Mouse (Mus musculus) T-cell, adult 2 months (primary cell): ENCODE data around the gene Sohlh1.

Experiments used
- DNase-seq: peaks from one replicate; pipeline ENCODE4 v3.0.0; 2022; ENCODE audit warnings: low spot score

Sohlh1 gene

DNA sequence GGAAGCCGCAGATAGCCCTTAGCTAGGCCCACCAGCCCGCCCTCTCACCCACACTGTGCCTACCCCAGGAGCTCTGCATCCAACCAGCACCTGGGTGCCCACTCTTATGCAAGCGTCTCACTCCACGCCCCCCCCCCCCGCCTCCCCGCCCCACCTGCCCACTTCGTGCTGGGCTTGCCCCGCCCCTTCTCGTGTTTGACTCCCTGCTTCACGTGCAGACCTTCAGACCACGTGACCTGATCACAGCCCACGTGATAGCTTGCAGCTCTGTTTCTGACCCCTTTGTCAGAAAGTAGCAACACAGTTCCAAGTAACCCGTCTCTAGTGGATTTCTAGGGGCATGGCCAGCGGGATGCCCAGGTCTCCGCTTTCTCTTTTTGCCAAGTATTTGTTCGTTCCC, at the start of gene Sohlh1:
Gene Sohlh1, minus strand, starts transcription at position 23 of the 400 bp plus-strand sequence.
- no peak for DNase-seq

DNA sequence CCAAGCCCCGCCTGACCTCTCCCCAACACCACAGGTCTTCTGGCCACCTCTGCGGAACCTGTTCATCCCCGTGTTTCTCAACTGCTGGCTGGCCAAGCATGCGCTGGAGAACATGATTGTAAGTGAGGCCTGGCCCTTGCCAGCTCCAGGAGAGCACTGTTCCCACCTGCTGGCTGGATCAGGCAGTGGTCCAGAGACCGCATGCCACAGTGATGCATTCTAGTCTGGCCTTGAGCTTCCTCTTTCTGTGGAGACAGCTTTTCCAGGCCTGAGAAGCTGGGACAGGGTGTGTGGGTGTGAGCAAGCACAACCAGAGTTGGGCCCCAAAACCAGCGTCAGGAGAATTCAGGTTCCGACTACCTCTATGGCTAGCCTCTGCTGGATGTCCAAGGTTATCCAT, 45.4 kb upstream of the Sohlh1 start:
- no peak for DNase-seq

DNA sequence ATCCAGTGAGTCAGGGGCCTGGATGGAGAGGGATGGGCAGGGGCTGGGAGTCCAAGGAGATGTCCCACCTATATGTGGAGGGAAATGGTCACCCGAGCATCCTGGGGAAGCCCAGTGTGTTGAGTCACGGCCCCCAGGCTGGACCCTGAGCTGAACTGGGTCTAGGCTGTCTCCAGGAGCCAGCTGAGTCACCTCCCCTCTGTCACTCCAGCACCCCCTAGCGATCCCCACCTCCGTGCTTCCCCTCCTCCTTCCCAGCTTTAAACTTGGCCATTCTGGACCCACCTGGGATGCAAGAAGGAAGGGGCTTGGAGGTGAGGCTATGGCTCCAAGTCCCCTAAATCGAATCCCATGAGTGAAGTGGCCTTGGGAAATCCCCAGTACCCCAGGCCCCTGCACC, 41.1 kb upstream of the Sohlh1 start:
- DNase-seq, result no peak

DNA sequence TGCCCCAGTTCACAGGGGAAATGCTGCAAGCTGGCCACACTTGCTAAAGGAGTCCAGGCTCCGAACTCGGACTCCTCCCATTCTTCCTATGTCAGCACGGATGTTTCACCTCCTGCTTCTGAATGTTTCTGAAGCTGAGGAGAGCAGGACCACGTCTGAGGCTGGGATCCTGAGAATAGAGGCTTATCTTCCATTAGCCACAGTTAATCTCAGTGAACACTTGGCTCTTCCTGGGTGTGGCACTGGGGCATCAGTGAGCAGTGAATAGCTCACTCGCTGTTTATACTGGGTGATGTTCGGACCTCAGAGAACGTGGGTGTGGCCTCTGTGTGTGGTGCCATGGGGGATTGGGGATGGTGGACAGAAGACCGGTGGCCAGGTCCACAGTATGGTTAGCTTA, 40.2 kb upstream of the Sohlh1 start:
- no peak for DNase-seq

DNA sequence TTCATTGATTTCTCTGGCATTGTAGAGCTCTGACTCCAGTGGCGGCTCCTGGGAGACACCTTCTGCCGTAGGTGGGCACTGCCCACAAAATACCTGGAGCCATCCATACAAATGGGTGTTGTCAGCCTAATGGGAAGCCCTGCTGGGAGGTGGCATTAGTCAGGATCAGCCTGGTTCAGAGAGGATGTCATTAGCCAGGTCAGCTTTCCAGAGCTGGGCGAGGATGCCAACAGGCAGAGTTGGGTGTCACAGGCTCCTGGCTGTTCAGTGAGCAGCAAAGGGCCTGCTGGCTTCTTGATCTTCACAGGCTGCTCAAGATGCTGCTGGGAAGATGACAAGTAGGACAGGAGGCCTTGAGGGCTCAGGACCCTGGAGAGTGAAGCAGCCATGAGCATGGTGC, 37.7 kb upstream of the Sohlh1 start:
- no peak for DNase-seq

DNA sequence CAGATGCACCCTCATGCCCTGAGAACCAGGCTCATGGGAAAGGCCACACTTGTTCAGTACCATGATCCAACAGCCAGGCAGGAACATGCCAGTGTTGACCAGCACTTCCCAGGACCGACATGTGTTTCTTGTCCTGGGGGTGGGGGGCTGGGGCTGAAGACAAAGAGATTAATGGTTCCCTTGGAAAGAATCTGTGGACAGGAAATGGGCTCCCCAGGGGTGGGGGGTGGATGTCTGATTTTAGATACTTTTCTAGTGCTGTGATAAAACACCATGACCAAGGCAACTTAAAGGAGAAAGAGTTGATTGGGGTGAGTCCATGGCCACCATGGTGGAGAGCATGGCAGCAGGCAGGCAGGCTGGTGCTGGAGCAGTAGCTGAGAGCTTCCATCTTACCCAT, 35.2 kb upstream of the Sohlh1 start:
- DNase-seq, result no peak

DNA sequence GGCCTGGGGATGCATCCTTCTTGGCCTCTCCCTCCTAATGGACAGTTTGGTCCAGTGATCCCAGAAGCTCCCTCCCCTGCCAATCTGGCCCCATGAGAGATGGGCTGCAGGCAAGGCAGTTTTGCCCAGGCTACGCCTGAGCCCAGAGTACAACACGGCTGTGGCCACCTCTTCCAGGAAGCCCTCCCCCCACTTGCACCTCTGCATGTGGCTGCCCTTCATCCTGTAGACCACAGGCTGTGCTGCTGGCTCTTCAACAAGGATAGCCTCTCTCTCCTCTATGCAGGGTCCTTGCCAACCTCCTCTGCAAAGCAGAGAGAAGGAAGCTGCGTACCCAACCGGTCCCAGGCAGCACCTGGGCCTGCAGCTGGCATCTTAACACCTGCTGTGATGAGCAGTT, 32.0 kb upstream of the Sohlh1 start:
- DNase-seq, result no peak

DNA sequence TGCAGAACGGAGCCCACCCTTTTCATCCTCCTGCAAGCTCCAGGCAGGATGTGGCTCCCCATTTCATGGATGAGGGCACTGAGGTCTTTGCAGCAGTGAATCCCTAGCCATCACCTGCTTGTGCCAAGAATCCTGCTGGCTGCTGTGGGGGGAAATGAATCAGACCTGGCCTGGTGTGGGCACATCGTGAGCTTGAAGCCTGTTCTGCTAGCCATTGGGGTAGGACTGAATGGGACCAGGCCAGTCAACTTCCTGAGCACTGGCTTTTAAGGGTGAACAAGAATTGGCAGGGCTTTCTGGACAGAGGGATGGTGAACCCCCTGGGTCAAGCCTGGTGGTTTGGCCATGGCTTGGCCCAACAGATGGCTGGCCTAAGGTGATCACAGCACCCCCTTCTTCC, 31.5 kb upstream of the Sohlh1 start:
- DNase-seq, result no peak

DNA sequence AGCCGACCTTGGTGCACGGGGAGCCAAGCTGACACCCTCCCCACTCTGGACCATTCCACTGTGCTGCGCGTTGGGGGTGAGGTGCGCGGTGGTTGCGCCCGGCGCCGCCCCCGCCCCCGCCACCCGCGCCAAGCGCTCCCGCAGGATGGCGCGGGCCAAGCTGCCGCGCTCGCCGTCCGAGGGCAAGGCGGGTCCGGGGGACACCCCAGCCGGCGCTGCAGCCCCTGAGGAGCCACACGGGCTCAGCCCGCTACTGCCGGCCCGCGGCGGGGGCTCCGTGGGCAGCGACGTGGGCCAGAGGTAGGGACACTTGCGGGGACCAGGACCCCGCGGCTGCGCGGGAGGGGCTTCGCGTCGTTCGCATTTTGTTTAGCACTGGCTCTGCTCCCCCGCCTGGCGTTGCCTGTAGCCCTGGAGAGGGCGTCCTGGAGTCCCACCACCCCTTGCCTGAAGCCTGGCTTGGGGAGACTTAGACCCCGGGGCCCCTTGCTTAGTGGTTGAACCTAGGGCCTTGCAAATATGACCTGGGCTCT, 30.8 kb upstream of the Sohlh1 start:
- DNase-seq, result no peak

DNA sequence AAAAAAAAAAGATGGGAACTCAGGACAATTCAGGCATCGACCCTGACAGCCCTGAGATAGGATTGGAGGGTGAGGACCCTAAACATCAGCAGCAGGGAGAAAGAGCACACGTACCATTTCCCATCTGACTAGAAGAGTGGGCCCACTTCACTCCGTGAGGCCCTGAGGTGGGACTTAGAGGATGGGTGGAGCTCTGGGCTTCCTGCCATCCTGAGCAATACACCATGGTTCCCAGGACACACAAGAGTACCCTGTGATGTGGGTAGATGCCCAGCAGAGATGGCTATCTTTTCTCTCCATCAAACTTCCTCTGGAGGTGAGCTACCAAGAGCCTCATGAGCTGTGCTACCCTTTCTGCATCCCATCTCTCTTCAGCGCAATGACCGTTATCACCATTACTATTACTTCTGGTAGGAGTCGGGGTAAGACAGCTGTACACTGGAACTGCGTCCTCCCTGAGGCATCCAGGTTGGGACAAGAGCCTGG, 30.2 kb upstream of the Sohlh1 start:
- DNase-seq, result no peak

DNA sequence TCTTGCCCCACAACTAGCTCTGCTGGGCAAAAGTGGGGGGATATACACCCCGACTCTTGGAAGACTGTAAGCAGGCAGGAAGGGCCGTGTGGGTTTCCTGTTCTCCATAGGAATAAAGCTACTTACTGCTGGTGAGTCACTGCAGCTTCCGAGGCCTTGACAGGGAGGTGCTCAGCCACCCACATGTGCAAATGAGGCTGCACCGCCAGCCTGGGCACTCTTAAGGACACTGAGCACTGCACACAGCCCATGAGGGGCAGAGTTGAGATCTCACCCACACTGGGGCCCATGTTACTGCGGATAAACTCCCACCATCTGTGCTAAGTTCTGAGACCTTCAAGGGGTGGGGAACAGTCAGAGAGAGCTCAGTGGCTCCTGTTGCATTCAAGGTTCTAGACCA, 19.6 kb upstream of the Sohlh1 start:
- DNase-seq, result no peak

DNA sequence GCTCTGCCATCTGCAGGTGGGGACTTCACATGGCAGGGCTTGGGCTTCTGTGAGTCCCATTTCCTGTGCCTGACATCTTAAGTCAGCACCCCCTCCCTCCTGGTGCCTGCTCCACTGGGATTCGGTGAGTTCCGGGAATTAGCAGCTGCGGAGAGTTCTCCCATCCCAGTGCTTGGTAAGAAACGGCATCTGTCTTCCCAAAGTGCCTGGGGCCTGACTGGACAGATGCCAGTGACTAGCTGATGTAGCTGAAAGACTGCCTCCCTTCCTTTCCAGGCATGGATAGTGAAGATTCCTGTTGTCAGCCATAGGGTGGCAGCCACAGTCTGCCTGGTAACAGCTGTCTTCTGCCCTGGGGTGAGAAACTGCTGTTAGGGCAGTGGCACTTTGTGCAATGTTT, 18.4 kb upstream of the Sohlh1 start:
- DNase-seq, result no peak

DNA sequence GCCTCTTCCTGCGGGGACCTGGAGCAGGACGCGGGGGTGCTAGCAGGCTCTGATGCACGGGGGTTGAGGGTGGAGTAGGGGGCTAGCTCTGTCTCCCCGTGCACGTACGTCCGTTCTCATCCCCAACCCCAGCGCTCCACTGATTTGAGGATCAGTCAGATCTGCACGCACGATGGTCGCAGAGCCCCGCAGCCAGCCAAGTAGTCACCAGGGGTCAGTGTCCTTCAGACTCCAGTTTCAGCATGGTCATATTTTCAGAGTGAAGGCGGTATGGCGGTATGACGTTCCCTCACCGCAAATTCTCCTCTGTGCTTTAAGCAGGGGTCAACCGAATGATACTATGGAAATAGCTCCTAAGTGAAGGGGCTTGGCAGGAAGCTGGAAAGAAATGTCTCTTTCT, 17.2 kb upstream of the Sohlh1 start:
- DNase-seq, result no peak

DNA sequence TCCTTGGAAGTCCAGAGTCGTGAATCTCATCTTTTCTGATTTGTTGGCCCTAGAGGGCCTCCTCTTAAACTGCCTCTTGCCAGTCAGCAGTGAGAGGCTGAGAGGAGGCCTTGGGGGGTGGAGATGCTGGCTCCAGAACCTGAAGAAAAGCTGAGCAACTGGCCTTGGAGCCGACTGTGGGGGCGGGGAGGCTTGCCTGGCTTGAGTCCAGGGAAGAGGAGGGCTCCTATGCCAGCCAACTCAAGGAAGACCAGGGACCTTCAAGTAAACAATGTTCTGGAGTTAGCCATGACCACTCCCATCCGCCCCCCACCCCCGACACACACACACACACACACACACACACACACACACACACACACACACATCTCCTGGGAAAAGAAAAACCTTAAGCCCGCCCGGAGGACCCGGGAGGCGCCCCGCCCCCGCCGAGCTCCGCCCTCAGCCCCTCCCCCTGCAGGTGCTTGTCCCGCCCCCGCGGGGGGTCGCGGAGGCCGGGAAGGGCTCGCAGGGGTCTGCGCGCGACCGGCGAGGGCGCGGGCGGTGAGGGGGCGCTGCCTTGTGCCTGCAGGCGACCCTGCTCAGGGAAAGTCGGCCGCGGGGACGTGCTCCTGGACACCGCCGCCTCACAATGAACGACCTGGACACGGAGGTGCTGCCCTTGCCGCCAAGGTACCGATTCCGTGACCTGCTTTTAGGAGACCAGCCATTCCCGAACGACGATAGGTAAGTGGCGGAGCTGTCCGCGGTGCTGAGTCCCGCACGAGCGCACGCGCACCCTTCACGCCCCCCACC, 16.5 kb upstream of the Sohlh1 start, which contains the start of gene Kcnt1:
Gene Kcnt1, plus strand, starts transcription at position 398 of the 795 bp plus-strand sequence.
- DNase-seq, result no peak

DNA sequence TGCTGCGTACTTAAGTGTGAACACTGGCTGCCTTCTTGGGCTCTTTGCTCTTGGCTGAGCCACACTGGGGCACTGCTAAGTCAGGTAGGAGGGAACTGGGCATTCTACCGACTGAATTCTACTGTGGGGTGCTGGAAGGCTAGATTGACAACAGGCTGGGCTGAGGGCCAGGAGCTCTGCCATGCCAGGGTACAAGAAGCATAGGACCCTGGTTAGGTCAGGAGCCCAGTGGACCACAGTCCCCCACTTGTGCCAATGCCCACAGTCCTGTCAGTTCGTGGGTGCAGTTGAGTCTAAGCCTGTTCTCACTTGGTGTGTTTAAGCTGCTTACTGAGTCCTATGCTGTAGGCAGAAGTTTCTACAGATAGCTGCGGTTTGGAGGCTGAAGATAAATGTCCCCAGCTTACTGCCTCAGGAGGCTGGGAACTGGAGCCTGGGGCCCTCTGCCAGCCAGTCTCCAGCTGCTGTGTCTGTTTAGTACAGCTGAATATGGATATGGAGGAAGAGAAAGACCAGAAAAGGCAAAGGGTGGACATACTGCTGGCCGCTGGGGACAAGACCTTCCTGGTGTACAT, 15.7 kb upstream of the Sohlh1 start:
- DNase-seq, result no peak

DNA sequence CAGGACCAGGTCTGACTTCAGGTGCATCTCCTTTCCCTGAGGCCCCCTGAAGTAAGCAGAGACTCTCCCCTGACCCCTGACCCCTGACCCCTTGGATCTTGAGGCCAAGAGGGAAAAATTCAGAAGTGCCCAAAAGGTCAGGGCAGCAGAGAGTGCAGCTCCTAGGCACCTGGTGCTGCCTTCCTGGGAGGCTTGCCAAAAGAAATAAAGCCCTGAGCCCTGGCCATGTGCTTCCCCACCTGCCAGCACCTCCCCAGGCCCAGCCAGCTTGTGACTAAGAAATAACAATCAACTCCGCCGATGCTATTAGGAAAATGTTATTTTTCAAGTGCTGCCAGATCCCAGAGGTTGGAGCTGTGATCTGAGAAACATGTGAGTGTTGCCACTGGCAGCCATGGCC, 15.0 kb upstream of the Sohlh1 start:
- DNase-seq, result no peak

DNA sequence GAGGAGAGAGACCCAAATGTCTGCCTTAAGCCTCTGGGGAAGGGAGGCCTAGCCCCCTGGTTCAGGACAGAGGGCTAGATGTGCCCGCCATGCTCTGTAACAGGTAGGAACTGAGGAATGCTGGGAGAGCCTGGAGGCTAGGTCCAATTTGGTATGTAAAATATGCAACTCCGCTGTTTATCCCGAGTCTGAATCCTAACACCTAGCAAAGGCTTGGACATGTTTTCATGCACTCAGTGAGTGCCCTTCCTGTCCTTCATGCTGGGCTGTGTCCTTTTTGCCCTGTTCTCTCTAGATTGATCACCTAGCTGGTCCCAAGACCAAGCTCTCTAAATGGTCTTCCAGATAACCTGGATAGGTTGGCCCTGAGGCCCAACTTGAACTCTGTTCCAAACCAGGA, 12.8 kb upstream of the Sohlh1 start:
- no peak for DNase-seq

DNA sequence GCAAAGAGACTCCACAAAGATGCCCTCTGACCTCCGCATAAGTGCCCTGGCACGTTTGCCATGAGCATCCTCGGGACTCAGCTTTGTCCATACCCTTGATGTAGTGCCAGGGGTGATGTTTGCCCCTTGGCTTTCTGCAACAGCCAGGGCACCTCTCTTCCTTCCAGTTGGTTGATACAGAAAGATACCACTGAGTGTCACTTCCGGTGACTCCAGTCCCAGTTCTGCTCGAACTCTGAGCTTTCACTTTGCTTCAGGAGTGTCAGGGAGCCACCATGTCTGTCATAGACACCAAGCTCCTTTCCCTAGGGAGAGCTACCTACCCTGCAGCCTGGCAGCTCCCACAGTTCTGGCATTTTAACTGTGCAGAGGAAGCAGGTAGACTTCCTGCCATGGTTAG, 7.0 kb upstream of the Sohlh1 start:
- peak; percentile 15 for DNase-seq

DNA sequence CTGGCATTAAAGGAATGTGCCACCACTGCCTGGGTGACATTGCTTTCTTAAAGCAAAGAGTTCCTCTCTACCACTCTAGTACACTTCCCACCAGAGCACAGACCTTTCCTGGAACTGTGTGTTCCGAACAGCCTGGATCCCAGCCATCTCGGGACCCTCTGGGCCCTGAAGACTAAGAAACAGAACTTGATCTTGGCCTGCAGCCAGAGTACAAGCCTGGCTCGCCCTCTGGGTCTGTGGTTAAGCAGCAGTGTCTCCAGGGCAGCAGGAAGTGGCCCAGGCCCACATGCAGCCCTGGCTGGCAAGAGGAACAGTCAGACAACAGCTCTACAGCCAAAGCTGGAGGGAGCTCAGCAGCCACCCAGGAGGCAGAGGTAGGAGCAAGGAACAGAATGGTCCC, 5.6 kb upstream of the Sohlh1 start:
- peak; percentile 15 for DNase-seq

DNA sequence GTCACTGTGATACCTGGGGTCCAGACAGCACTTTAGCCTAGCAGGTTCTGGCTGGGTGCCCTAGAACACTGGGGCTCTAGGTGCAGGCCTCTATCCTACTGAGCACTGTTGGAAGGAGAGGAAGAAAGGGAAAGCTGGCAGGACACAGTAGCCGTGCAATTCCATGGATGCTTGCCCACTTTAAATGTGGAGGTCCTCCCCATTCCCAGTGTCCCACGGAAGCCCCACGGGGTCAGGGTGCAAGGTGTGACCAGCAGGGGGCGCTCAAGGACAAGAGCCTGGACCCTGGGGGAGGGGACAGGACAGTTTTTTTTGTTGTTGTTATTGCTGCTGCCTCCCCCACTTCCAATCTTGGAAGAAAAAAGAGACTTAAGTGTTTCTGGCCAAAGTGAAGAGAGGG, 3.3 kb upstream of the Sohlh1 start:
- peak; percentile 31 for DNase-seq

DNA sequence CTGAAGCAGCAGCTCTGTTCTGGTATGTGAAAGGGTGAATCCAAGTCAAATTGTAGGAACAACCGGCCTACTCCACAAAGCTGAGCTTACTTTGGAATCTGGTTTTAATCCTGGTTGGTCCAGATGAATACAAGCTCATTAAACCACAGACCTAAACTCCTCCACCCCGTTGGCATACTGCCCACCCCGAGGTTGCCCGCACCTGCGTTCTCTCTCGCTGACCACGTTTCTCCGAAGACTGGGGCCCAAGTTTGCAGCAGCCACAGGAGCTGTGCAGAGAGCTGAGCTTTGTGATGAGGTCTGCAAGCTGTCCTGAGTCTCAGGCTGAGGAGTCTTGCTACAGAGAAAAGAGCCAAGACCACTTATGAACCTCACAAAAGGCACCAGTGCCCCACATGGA, 532 bp downstream of the Sohlh1 start:
- no peak for DNase-seq

DNA sequence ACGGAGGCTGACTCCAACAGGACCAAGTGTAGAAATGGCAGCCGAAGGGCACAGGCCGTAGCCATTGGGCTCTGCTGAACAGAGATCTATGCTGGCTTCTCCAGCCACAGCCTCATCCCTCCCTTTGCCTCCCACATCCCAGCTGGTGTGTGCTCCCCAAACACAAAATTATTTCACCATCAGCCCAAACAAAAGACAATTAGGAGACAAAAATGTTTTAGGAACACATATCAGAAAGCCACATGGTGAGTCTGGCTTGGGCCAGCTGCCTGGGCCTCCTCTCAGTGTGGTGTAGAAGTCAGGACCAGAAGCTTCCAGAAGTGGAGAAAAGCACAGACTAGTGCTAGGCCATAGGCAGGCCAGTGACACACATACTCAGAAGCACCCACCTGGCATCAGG, 3.0 kb downstream of the Sohlh1 start:
- no peak for DNase-seq

DNA sequence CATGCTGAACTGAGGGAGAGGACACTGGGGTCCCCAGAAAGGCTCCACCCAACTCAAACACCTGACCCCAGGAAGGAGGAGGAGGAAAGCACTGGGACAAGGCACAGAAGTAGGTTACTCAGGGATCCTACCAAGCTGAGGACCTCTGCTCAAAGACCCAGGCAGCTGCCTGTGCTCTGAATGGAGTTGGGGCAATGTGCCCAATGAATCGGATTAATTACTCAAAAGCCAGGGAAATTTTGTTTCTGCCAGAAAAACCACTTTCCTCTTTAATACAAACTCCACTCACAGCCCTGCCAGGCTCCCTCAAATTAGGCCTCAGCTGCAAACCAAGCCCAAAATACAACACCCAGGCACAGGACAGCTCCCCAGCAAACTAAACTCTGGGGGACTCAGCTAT, 4.3 kb downstream of the Sohlh1 start:
- DNase-seq, result no peak

DNA sequence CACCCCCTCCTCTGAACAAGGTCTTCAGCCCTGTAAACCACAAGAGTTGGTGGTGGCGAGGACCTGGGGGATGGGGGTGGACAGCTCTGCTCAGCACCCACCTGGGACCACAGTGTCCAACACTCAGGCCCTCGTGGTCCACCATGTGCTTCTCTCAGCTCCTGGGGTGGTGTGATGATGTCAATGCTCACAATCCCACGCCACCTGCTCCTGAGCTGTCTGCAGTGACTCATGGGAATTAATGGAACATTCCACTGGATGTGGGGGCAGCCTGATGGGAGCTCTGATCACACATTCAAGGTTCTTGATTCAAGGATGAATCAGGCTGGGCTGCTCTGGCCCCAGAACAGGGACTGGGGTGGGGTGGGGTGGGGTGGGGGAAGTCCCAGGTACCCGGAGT, 4.9 kb downstream of the Sohlh1 start:
- DNase-seq, result no peak
